Comparison of ENCODE assay signal across 30 mouse cellular contexts in the genomic region with DNA sequence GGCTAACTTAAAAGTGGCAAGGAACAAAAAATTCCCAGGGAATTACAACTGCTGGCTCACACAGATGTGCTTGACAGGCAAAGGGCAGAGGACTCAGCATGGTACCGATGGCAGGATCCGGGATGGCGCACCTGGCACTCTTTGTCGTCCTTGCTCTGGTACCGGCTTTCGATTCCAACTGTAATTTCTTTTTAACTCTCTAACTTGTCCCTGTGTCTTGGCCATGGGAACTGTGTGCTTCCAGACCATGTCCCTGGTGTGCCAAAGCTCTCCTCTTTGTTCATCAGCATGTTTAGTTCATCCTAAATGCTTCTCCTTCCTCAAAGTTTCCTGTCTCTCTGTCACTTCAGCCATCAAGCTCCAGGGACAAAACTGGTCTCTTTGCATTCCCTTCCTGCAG. TPM values are rescaled to one million over a fixed set of nuclear protein-coding genes. Genes with fewer than 3 reads are reported as not detected.
"Had no signal": no experiment of that assay in that cellular context is flagged by ENCODE, and none has a peak within 500 bp of the region (broad histone marks: within the 10 kb centered on the region; RNA-seq: fewer than 3 reads in every experiment).

No protein-coding gene starts in this region.

- H3K27ac ChIP-seq: kidney, postnatal 0 days; layer of hippocampus, adult 2 months; liver, embryonic 13.5 days; neural tube, embryonic 12.5 days; neural tube, embryonic 15.5 days; stomach, embryonic 15.5 days had no signal

- H3K27me3 ChIP-seq: liver, embryonic 13.5 days; neural tube, embryonic 12.5 days; neural tube, embryonic 15.5 days; stomach, embryonic 15.5 days had no signal

- H3K4me3 ChIP-seq: layer of hippocampus, adult 2 months; liver, embryonic 13.5 days; megakaryocyte, embryonic 14.5 days; neural tube, embryonic 12.5 days; neural tube, embryonic 15.5 days; stomach, embryonic 15.5 days had no signal

- H3K9ac ChIP-seq: liver, embryonic 13.5 days; neural tube, embryonic 12.5 days; neural tube, embryonic 15.5 days; stomach, embryonic 15.5 days had no signal

- H3K9me3 ChIP-seq: liver, embryonic 13.5 days; neural tube, embryonic 12.5 days; neural tube, embryonic 15.5 days; stomach, embryonic 15.5 days had no signal

- H3K4me2 ChIP-seq: liver, embryonic 13.5 days; midbrain, embryonic 11.5 days; neural tube, embryonic 12.5 days; neural tube, embryonic 15.5 days; stomach, embryonic 15.5 days had no signal

- H3K4me1 ChIP-seq: liver, embryonic 13.5 days; neural tube, embryonic 12.5 days; neural tube, embryonic 15.5 days had no signal

- DNase-seq: kidney, adult 2 months; kidney, postnatal 25 days; layer of hippocampus, adult 9-11 months; liver, embryonic 13.5 days; lung, adult 2 months; lung, postnatal 14 days; midbrain, embryonic 14.5 days; right cerebral cortex, adult 18-20 months; right cerebral cortex, postnatal 14 days; right cerebral cortex, postnatal 4 days; thymus, adult 18-20 months; thymus, postnatal 36 days had no signal

- H3K36me3 ChIP-seq: liver, embryonic 13.5 days; neural tube, embryonic 12.5 days; neural tube, embryonic 15.5 days; stomach, embryonic 15.5 days had no signal

RNA-seq across cellular contexts. Expression of gene Zc2hc1b, which starts 39.9 kb away (rescaled TPM):
- total RNA-seq: layer of hippocampus, adult 2 months; layer of hippocampus, postnatal 25 days; left cerebral cortex, adult 18-20 months; left cerebral cortex, postnatal 25 days; liver, adult 2 months had no signal
- polyA plus RNA-seq: kidney, adult 2 months; kidney, embryonic 14.5 days; kidney, postnatal 0 days; large intestine, adult 2 months; limb, embryonic 11.5 days; limb, embryonic 14.5 days; liver, adult 2 months; liver, embryonic 13.5 days; liver, embryonic 16.5 days; lung, adult 2 months; lung, embryonic 16.5 days; midbrain, embryonic 11.5 days; midbrain, embryonic 14.5 days; neural tube, embryonic 12.5 days; neural tube, embryonic 15.5 days; stomach, embryonic 15.5 days; urinary bladder, adult 2 months had no signal
